Mouse (Mus musculus) A20 (cell line): ENCODE measurements around the gene Gpcpd1.
"Not testable (repeated sequence)": the region's sequence is repeated elsewhere in the genome, so short reads cannot be mapped to it uniquely, and the experiment has no call there.

Experiments
- DNase-seq: peaks from one replicate; pipeline ENCODE4 v3.0.0-alpha.2; 2011; ENCODE audit warnings: low read depth, low spot score

The Gpcpd1 gene

GRCm38 (mm10) chr2:132587240-132587779, at the start of gene Gpcpd1:
Gene Gpcpd1, minus strand, starts transcription at chr2:132587729.
- DNase-seq = no peak

GRCm38 (mm10) chr2:132636534-132636933, 49.0 kb upstream of the Gpcpd1 start:
- DNase-seq = no peak

GRCm38 (mm10) chr2:132628626-132629025, 41.1 kb upstream of the Gpcpd1 start:
- DNase-seq = no peak

GRCm38 (mm10) chr2:132623092-132623491, 35.6 kb upstream of the Gpcpd1 start:
- DNase-seq = no peak

- DNase-seq = no peak
These were observed 30.2 kb upstream of the Gpcpd1 start for GRCm38 (mm10) chr2:132617693-132618092.

- no peak for DNase-seq
These were observed 26.2 kb upstream of the Gpcpd1 start for GRCm38 (mm10) chr2:132613581-132614188.

GRCm38 (mm10) chr2:132611551-132612233, 24.2 kb upstream of the Gpcpd1 start:
- DNase-seq = no peak

- peak; percentile 80 for DNase-seq
These were observed 19.9 kb upstream of the Gpcpd1 start for GRCm38 (mm10) chr2:132607141-132608093.

- no peak for DNase-seq
These were observed 18.4 kb upstream of the Gpcpd1 start for GRCm38 (mm10) chr2:132605795-132606563.

- no peak for DNase-seq
These were observed 17.4 kb upstream of the Gpcpd1 start for GRCm38 (mm10) chr2:132604922-132605321.

- no peak for DNase-seq
These were observed 16.2 kb upstream of the Gpcpd1 start for GRCm38 (mm10) chr2:132603706-132604105.

- DNase-seq = peak; percentile 72
These were observed 14.2 kb upstream of the Gpcpd1 start for GRCm38 (mm10) chr2:132601777-132602176.

GRCm38 (mm10) chr2:132600081-132600480, 12.6 kb upstream of the Gpcpd1 start:
- no peak for DNase-seq

GRCm38 (mm10) chr2:132599127-132599526, 11.6 kb upstream of the Gpcpd1 start:
- no peak for DNase-seq

GRCm38 (mm10) chr2:132597866-132598480, 10.4 kb upstream of the Gpcpd1 start:
- DNase-seq = peak; percentile 42

GRCm38 (mm10) chr2:132597226-132597625, 9.7 kb upstream of the Gpcpd1 start:
- DNase-seq = peak; percentile 80

GRCm38 (mm10) chr2:132595601-132596235, 8.2 kb upstream of the Gpcpd1 start:
- DNase-seq = no peak

- DNase-seq = no peak
These were observed 4.6 kb upstream of the Gpcpd1 start for GRCm38 (mm10) chr2:132592126-132592525.

GRCm38 (mm10) chr2:132591579-132591978, 4.0 kb upstream of the Gpcpd1 start:
- not testable (repeated sequence) for DNase-seq

- no peak for DNase-seq
These were observed 2.5 kb upstream of the Gpcpd1 start for GRCm38 (mm10) chr2:132589906-132590538.
